Mouse (Mus musculus) brain, adult 2 months (tissue): Measurements from ENCODE around the gene Efcab8.
"Not testable (repeated sequence)": the region's sequence is repeated elsewhere in the genome, so short reads cannot be mapped to it uniquely, and the experiment has no call there.

ENCODE experiments used
- DNase-seq: peaks from one replicate; pipeline ENCODE4 v3.0.0; 2011; ENCODE audit warnings: low read depth, low spot score

Efcab8 gene

GRCm38 (mm10) chr2:153824593-153824992, 44.9 kb downstream of the Efcab8 start:
- peak; percentile 27 for DNase-seq

- not testable (repeated sequence) for DNase-seq
Measured at GRCm38 (mm10) chr2:153825900-153826299, 46.2 kb downstream of the Efcab8 start.

GRCm38 (mm10) chr2:153827171-153827830, 47.6 kb downstream of the Efcab8 start:
- peak; percentile 95 for DNase-seq

- DNase-seq, result no peak
Measured at GRCm38 (mm10) chr2:153828704-153829103, 49.0 kb downstream of the Efcab8 start.

- no peak for DNase-seq
Measured at GRCm38 (mm10) chr2:153833291-153833690, 53.6 kb downstream of the Efcab8 start.

- DNase-seq, result peak; percentile 9
Measured at GRCm38 (mm10) chr2:153842854-153843253, 63.1 kb downstream of the Efcab8 start.

- peak; percentile 21 for DNase-seq
Measured at GRCm38 (mm10) chr2:153848389-153848788, 68.7 kb downstream of the Efcab8 start.

GRCm38 (mm10) chr2:153850351-153851029, 70.8 kb downstream of the Efcab8 start:
- DNase-seq, result peak; percentile 53

GRCm38 (mm10) chr2:153851030-153851360, 71.3 kb downstream of the Efcab8 start:
- peak; percentile 81 for DNase-seq

- no peak for DNase-seq
Measured at GRCm38 (mm10) chr2:153853544-153853943, 73.8 kb downstream of the Efcab8 start.

GRCm38 (mm10) chr2:153859581-153859980, 79.8 kb downstream of the Efcab8 start:
- DNase-seq, result peak; percentile 87

- no peak for DNase-seq
Measured at GRCm38 (mm10) chr2:153860315-153860714, 80.6 kb downstream of the Efcab8 start.

- DNase-seq, result no peak
Measured at GRCm38 (mm10) chr2:153860715-153861114, 81.0 kb downstream of the Efcab8 start.

- DNase-seq, result peak; percentile 4
Measured at GRCm38 (mm10) chr2:153861960-153862359, 82.2 kb downstream of the Efcab8 start.

- no peak for DNase-seq
Measured at GRCm38 (mm10) chr2:153870984-153871383, 91.3 kb downstream of the Efcab8 start, which contains the start of gene Sun5. TSS of gene Sun5 (minus strand) at chr2:153871084.

GRCm38 (mm10) chr2:153874745-153875144, 95.0 kb downstream of the Efcab8 start, which contains the start of gene Bpifb2:
TSS of gene Bpifb2 (plus strand) at chr2:153875045.
- no peak for DNase-seq
